Mouse (Mus musculus): ENCODE data around the gene Lrrc34. TPM values are rescaled to one million over a fixed set of nuclear protein-coding genes. Genes with fewer than 3 reads are reported as not detected.

The Lrrc34 gene
- not detected for polyA plus RNA-seq (2015; fragmentation: Illumina TruSeq; extraction: RNeasy Lipid Tissue Mini Kit (QIAGEN cat#74804); ENCODE audit: insufficient read depth, low read depth, low replicate concordance)

GRCm38 (mm10) chr3:30647440-30648090 is at the start of gene Lrrc34:
TSS of gene Lrrc34 (minus strand) at chr3:30647869.

GRCm38 (mm10) chr3:30644207-30644606 is 3.5 kb downstream of the Lrrc34 start, which contains the start of gene Lrriq4:
TSS of gene Lrriq4 (plus strand) at chr3:30644507.

DNA sequence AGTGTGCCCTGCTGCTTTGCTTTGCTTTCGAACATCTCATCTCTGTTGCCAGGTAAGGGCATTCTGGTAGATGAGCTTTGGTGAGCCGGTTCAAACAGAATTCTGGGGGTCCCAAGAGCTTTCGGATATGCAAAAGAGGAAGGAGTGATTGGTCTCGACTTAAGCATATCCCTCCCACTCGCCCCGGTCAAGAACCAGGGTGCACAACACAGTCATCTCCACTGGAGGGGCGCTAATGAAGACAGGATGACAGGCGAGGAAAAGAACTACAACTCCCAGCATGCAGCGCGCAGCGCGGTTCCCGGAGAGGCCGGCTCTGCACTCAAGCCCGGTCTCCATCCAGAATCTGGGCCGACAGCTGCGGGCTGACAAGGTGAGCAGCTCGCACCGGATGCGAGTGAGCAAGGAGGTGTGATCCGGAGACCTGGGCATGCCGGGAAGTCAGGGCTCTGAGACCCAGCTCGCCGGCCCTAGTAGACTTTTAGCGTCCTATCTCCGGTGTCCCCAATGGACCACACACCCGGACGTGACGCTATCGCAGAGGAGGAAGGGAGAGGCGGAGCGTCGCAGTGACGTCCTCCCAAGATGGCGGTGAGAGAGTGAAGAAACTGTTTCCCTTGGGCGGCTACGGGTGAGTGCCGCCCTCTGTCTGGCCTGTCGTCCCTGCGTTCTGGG is 45.5 kb downstream of the Lrrc34 start, which contains the start of gene Mynn:
Mynn (plus strand) TSS at position 1 of the 675 bp plus-strand sequence.

GRCm38 (mm10) chr3:30599711-30600545 is 47.7 kb downstream of the Lrrc34 start, which contains the start of gene Actrt3:
TSS of gene Actrt3 (minus strand) at chr3:30599939.

Other genes starting within 250 kb of the Lrrc34 start
- gene Mecom, start 99.9 kb downstream of the Lrrc34 start, polyA plus RNA-seq (2015; fragmentation: Illumina TruSeq; extraction: RNeasy Lipid Tissue Mini Kit (QIAGEN cat#74804); ENCODE audit: insufficient read depth, low read depth, low replicate concordance) = 5.6 TPM
- 0.70 TPM for gene Actrt3, start 47.9 kb downstream of the Lrrc34 start, polyA plus RNA-seq (2015; fragmentation: Illumina TruSeq; extraction: RNeasy Lipid Tissue Mini Kit (QIAGEN cat#74804); ENCODE audit: insufficient read depth, low read depth, low replicate concordance)
- gene Mynn, start 45.8 kb downstream of the Lrrc34 start, polyA plus RNA-seq (2015; fragmentation: Illumina TruSeq; extraction: RNeasy Lipid Tissue Mini Kit (QIAGEN cat#74804); ENCODE audit: insufficient read depth, low read depth, low replicate concordance) = 2.3 TPM
- gene Lrriq4, start 3.4 kb downstream of the Lrrc34 start, polyA plus RNA-seq (2015; fragmentation: Illumina TruSeq; extraction: RNeasy Lipid Tissue Mini Kit (QIAGEN cat#74804); ENCODE audit: insufficient read depth, low read depth, low replicate concordance) = not detected
- not detected for gene Lrrc31, start 52.0 kb upstream of the Lrrc34 start, polyA plus RNA-seq (2015; fragmentation: Illumina TruSeq; extraction: RNeasy Lipid Tissue Mini Kit (QIAGEN cat#74804); ENCODE audit: insufficient read depth, low read depth, low replicate concordance)
- not detected for gene Samd7, start 98.4 kb upstream of the Lrrc34 start, polyA plus RNA-seq (2015; fragmentation: Illumina TruSeq; extraction: RNeasy Lipid Tissue Mini Kit (QIAGEN cat#74804); ENCODE audit: insufficient read depth, low read depth, low replicate concordance)
- 40.6 TPM for gene Sec62, start 145.0 kb upstream of the Lrrc34 start, polyA plus RNA-seq (2015; fragmentation: Illumina TruSeq; extraction: RNeasy Lipid Tissue Mini Kit (QIAGEN cat#74804); ENCODE audit: insufficient read depth, low read depth, low replicate concordance)
- 0.65 TPM for gene Gpr160, start 208.1 kb upstream of the Lrrc34 start, polyA plus RNA-seq (2015; fragmentation: Illumina TruSeq; extraction: RNeasy Lipid Tissue Mini Kit (QIAGEN cat#74804); ENCODE audit: insufficient read depth, low read depth, low replicate concordance)

Measured in pancreas, adult 10 weeks (tissue).